Mouse (Mus musculus): ENCODE data around the gene Prkd2.

DNA sequence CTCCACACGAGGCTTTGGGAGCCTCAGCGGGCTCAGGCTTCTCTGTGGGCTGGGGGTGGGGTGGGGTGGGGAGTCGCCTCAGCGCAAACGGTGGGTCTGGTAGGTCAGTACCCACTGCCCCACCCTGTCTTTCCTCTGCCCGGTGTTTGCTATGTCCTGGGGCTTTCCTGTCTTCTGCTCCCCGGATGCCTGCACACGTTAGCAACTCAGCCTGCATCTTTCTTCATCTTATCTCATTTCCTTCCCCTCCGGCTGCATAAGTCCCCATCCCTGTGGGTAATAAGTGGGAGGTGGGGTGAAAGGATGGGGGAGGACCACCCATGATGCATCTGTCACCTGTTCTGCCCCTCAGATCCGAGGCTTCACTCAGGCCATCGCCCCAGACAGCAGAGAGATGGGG, 65.7 kb downstream of the Prkd2 start:
- TF ChIP-seq CTCF (IDR thresholded peaks at IDR 0.05; ENCODE audit: extremely low read depth, insufficient read depth, low read length): no peak
- TF ChIP-seq POLR2A (IDR thresholded peaks at IDR 0.05; ENCODE audit: extremely low read depth, insufficient read depth, low read length): no peak

Measured in cortical plate, adult 2 months (tissue).